Mouse (Mus musculus): ENCODE results near the gene Ripply3.
A peak's percentile ranks its signal among the peaks of the same experiment; 100 is the strongest.

Gene Ripply3

GRCm38 (mm10) chr16:94360578-94361350 lies 32.5 kb downstream of the Ripply3 start:
- DNase-seq (ENCODE audit: low read depth): no peak

- no peak for DNase-seq (ENCODE audit: low read depth)
These were observed 34.1 kb downstream of the Ripply3 start for GRCm38 (mm10) chr16:94362174-94362873.

- DNase-seq (ENCODE audit: low read depth): no peak
These were observed 35.6 kb downstream of the Ripply3 start for GRCm38 (mm10) chr16:94363814-94364213.

GRCm38 (mm10) chr16:94365435-94365834 lies 37.2 kb downstream of the Ripply3 start:
- DNase-seq (ENCODE audit: low read depth): no peak

GRCm38 (mm10) chr16:94369596-94370172 lies 41.5 kb downstream of the Ripply3 start:
- peak; percentile 63 for DNase-seq (ENCODE audit: low read depth)

GRCm38 (mm10) chr16:94370173-94370914 lies 42.1 kb downstream of the Ripply3 start, which contains the start of gene Ttc3:
Ttc3 (plus strand) TSS chr16:94370618.
- peak; percentile 94 for DNase-seq (ENCODE audit: low read depth)

GRCm38 (mm10) chr16:94370915-94371300 lies 42.7 kb downstream of the Ripply3 start:
- DNase-seq (ENCODE audit: low read depth): peak; percentile 90

- DNase-seq (ENCODE audit: low read depth): peak; percentile 86
These were observed 43.2 kb downstream of the Ripply3 start, which contains the start of gene Pigp for GRCm38 (mm10) chr16:94371301-94371931. Pigp (minus strand) TSS chr16:94371842.

- DNase-seq (ENCODE audit: low read depth): no peak
These were observed 51.2 kb downstream of the Ripply3 start for GRCm38 (mm10) chr16:94379386-94379785.

- DNase-seq (ENCODE audit: low read depth): peak; percentile 65
These were observed 55.1 kb downstream of the Ripply3 start for GRCm38 (mm10) chr16:94383277-94383676.

Measured in naive thymus-derived CD4-positive, alpha-beta T cell, adult 2 months (primary cell).